Mouse (Mus musculus): ENCODE results near the gene Dimt1. TPM values are rescaled to one million over a fixed set of nuclear protein-coding genes. Genes with fewer than 3 reads are reported as not detected.
"Not testable (repeated sequence)": the region's sequence is repeated elsewhere in the genome, so short reads cannot be mapped to it uniquely, and the experiment has no call there.

Gene Dimt1
- total RNA-seq, 2 experiments from 2014 or later, result 19.5 to 25.0 TPM

GRCm38 (mm10) chr13:106960557-106960956, 13.6 kb downstream of the Dimt1 start:
- no peak for DNase-seq (ENCODE audit: extremely low spot score in 1 of 2, low spot score in 1 of 2)

GRCm38 (mm10) chr13:106961496-106961895, 14.6 kb downstream of the Dimt1 start:
- no peak for DNase-seq (ENCODE audit: extremely low spot score in 1 of 2, low spot score in 1 of 2)

GRCm38 (mm10) chr13:106996891-106997290, 50.0 kb downstream of the Dimt1 start:
- no peak for DNase-seq (ENCODE audit: extremely low spot score in 1 of 2, low spot score in 1 of 2)

DNA sequence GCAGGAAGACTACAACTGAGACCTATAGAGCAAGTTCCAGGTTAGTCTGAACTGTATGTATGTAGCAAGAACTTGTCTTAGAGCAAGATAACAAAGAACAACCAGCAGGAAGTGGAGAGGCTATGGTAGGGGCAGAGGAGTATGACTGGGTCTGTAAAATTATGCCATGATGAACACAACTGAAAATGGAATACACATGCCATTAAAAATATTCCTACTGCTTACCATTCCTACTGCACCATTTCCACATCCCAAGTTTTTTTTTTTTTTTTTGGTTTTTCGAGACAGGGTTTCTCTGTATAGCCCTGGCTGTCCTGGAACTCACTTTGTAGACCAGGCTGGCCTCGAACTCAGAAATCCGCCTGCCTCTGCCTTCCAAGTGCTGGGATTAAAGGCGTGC, 50.6 kb downstream of the Dimt1 start:
- DNase-seq (ENCODE audit: extremely low spot score in 1 of 2, low spot score in 1 of 2), result not testable (repeated sequence)

DNA sequence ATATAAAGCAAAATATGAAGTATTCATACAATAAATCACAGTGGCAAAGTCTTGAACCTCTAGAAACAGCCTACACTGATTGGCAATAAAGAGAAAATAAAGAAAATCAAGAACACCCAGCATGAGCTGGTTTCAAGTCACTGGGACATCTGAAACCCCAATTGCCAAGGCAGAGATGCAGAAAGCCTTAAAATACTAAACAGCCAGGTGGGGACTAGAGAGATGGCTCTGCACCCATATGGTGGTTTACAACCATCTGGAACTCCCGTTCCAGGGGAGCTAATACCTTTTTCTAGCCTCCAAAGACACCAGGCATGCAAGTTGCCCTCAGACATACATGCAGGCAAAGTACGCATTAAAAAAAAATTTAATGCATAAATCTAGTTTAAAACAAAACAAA, 51.1 kb downstream of the Dimt1 start:
- DNase-seq (ENCODE audit: extremely low spot score in 1 of 2, low spot score in 1 of 2), result no peak

DNA sequence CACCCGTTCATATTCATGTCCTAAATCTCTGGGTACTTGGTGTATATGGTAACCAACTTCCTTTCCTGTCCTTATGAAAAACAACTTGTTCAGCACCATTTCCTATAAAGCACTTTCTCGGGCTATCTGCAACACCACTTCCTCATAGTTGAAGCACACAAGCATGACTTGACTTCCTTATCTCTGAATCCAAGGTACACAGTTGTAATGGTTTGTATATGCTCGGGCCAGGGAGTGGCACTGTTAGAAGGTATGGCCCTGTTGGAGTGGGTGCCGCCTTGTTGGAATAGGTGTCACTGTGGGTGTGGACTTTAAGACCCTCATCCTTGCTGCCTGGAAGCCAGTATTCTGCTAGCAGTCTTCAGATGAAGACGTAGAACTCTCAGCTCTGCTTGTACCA, 51.7 kb downstream of the Dimt1 start:
- DNase-seq (ENCODE audit: extremely low spot score in 1 of 2, low spot score in 1 of 2), result no peak

DNA sequence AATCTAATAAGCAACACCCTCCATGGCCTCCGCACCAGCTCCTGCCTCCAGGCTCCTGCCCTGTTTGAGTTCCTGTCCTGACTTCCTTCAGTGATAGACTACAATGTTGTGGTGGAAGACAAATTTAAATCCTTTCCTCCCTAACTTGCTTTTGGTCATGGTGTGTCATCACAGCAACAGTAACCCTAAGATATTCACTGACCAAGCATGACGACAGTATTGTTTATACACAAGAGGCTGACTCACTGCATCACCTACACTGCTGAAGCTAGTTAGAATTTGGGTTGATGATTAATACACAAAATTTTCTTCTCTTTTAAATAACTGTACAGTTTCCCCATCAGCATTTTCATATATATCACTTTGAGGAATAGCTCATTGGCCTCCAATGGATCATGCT, 56.3 kb downstream of the Dimt1 start:
- DNase-seq (ENCODE audit: extremely low spot score in 1 of 2, low spot score in 1 of 2), result no peak

GRCm38 (mm10) chr13:107008174-107008573, 61.2 kb downstream of the Dimt1 start:
- no peak for DNase-seq (ENCODE audit: extremely low spot score in 1 of 2, low spot score in 1 of 2)

Other genes starting within 250 kb of the Dimt1 start
- gene Ipo11, start 10.2 kb upstream of the Dimt1 start, total RNA-seq (2021), result 10 to 100 TPM; 59.6 to 67.9 TPM
- 100 to 1,000 TPM; 116 to 128 TPM for gene Kif2a, start 75.0 kb downstream of the Dimt1 start, total RNA-seq (2021)

Data from layer of hippocampus, postnatal 25 days (tissue).